In genomic region chr11:72349016-72349415, GRCm38 (mm10) we compare ENCODE assay signal across 13 mouse cellular contexts. TPM values are rescaled to one million over a fixed set of nuclear protein-coding genes. Genes with fewer than 3 reads are reported as not detected.
A peak's percentile ranks its signal among the peaks of the same experiment; 100 is the strongest.
DNase-seq lines count a peak whose midpoint lies in the region; ATAC-seq and TF ChIP-seq lines count a peak whose summit lies in the region.
"Had no signal": no experiment of that assay in that cellular context is flagged by ENCODE, and none has a peak within 500 bp of the region (broad histone marks: within the 10 kb centered on the region; RNA-seq: fewer than 3 reads in every experiment).

No protein-coding gene starts in this region.

- no peaks in the 10 kb centered on the region for H3K36me3 ChIP-seq in kidney, embryonic 16.5 days (ENCODE audit: insufficient read depth, low read length)
- H3K36me3 ChIP-seq: embryonic facial prominence, embryonic 15.5 days; limb, embryonic 12.5 days had no signal

- H3K4me2 ChIP-seq in kidney, embryonic 16.5 days (replicated peaks; ENCODE audit: low read depth, low read length), result no peak overlapping the region
- H3K4me2 ChIP-seq: embryonic facial prominence, embryonic 15.5 days; limb, embryonic 12.5 days had no signal

- no peak for ATAC-seq in kidney, embryonic 16.5 days (ENCODE audit: low FRiP score, low TSS enrichment)

- DNase-seq in kidney, adult 11 months, result peak; percentile 57
- DNase-seq in kidney, postnatal 4 days, result no peak
- DNase-seq in Muller cell, postnatal 12 days (ENCODE audit: inconsistent ontology term), result peak; percentile 56
- DNase-seq in brain, embryonic 14.5 days (ENCODE audit: low read depth), result peak; percentile 32
- DNase-seq in adrenal gland, adult (ENCODE audit: inconsistent age in 2 of 2, low spot score in 1 of 2), result no peak
- DNase-seq in urinary bladder, postnatal 10 days (ENCODE audit: low spot score), result no peak
- DNase-seq in thymus, postnatal 0 days (ENCODE audit: low spot score), result no peak

- 47% methylated on average over 8 of the region's 8 CpGs for WGBS in kidney, embryonic 16.5 days

- 0 out of 2 replicates have a peak overlapping the region, but pooled peaks have one; percentile 34 for H3K27ac ChIP-seq in kidney, embryonic 16.5 days (ENCODE audit: low read length)
- H3K27ac ChIP-seq: embryonic facial prominence, embryonic 15.5 days; limb, embryonic 12.5 days had no signal

- H3K9me3 ChIP-seq in kidney, embryonic 16.5 days (ENCODE audit: low read length), result no peaks in the 10 kb centered on the region
- H3K9me3 ChIP-seq: embryonic facial prominence, embryonic 15.5 days had no signal

- no peak overlapping the region for H3K4me3 ChIP-seq in kidney, embryonic 16.5 days (ENCODE audit: low read length)
- H3K4me3 ChIP-seq: embryonic facial prominence, embryonic 15.5 days; limb, embryonic 12.5 days had no signal

- H3K9ac ChIP-seq in kidney, embryonic 16.5 days (replicated peaks; ENCODE audit: low read length), result no peak overlapping the region
- H3K9ac ChIP-seq: embryonic facial prominence, embryonic 15.5 days; limb, embryonic 12.5 days had no signal

- no peak for TF ChIP-seq POLR2A in brain, embryonic 14.5 days (IDR thresholded peaks at IDR 0.05; ENCODE audit: borderline replicate concordance, extremely low read depth, insufficient read depth, insufficient read length, poor library complexity, severe bottlenecking)

- TF ChIP-seq CTCF in brain, embryonic 14.5 days (IDR thresholded peaks at IDR 0.05; ENCODE audit: borderline replicate concordance, extremely low read depth, insufficient read depth, insufficient read length), result no peak

- no peaks in the 10 kb centered on the region for H3K27me3 ChIP-seq in kidney, embryonic 16.5 days (ENCODE audit: insufficient read depth, low read length)
- H3K27me3 ChIP-seq: embryonic facial prominence, embryonic 15.5 days; limb, embryonic 12.5 days had no signal

- H3K4me1 ChIP-seq in kidney, embryonic 16.5 days (ENCODE audit: insufficient read depth, low read length), result peaks cover 5% of the 10 kb centered on the region

RNA-seq across cellular contexts. Expression of gene Tekt1, which starts 13.2 kb away (rescaled TPM):
- polyA plus RNA-seq in brain, embryonic 14.5 days (2012; rRNA removed), result 2.7 and 4.1 TPM in 2 replicates
- polyA plus RNA-seq in kidney, embryonic 16.5 days (2015; fragmentation: Nextera tagmentation; extraction: Ambion mirVana), result 6.1 and 6.5 TPM in 2 replicates
- 0.60 and 0.62 TPM in 2 replicates for polyA plus RNA-seq in thymus, postnatal 0 days (2015; fragmentation: Nextera tagmentation; extraction: Ambion mirVana)

RNA-seq across cellular contexts. Expression of gene Fbxo39, which starts 34.8 kb away (rescaled TPM):
- not detected in 2 replicates for polyA plus RNA-seq in brain, embryonic 14.5 days (2012; rRNA removed)
- not detected in 2 replicates for polyA plus RNA-seq in kidney, embryonic 16.5 days (2015; fragmentation: Nextera tagmentation; extraction: Ambion mirVana)
- polyA plus RNA-seq in thymus, postnatal 0 days (2015; fragmentation: Nextera tagmentation; extraction: Ambion mirVana), result 0.16 TPM in 1 of 2 replicates, not detected in the other
- polyA plus RNA-seq: embryonic facial prominence, embryonic 15.5 days; heart, postnatal 0 days; intestine, embryonic 14.5 days; limb, embryonic 12.5 days; neural tube, embryonic 11.5 days had no signal

RNA-seq across cellular contexts. Expression of gene Xaf1, which starts 47.6 kb away (rescaled TPM):
- 0.62 and 1.4 TPM in 2 replicates for polyA plus RNA-seq in brain, embryonic 14.5 days (2012; rRNA removed)
- 4.9 and 5.1 TPM in 2 replicates for polyA plus RNA-seq in kidney, embryonic 16.5 days (2015; fragmentation: Nextera tagmentation; extraction: Ambion mirVana)
- 65.3 and 68.3 TPM in 2 replicates for polyA plus RNA-seq in thymus, postnatal 0 days (2015; fragmentation: Nextera tagmentation; extraction: Ambion mirVana)

Comparison
In these comparisons a context has a peak if more than half of its experiments do, and no peak if none do; other contexts are left out.
1. DNase-seq: peak in kidney, adult 11 months (single experiment), Muller cell, postnatal 12 days (single experiment) and brain, embryonic 14.5 days (single experiment); none in kidney, postnatal 4 days (0 of 2), adrenal gland, adult (0 of 2), urinary bladder, postnatal 10 days (single experiment) and thymus, postnatal 0 days (single experiment).
2. RNA of gene Xaf1, which starts 47.6 kb away (polyA plus RNA-seq): 65.3 to 68.3 TPM in thymus, postnatal 0 days; 4.9 to 5.1 TPM in kidney, embryonic 16.5 days and 0.62 to 1.4 TPM in brain, embryonic 14.5 days; every median in the first group is over 10 times any median in the second.